Mouse (Mus musculus): ENCODE data around the gene Ptcra. TPM values are rescaled to one million over a fixed set of nuclear protein-coding genes. Genes with fewer than 3 reads are reported as not detected.

The Ptcra gene
- total RNA-seq, 4 experiments from 2014 or later = 0.28 to 0.46 TPM; not detected in 2

GRCm38 (mm10) chr17:46771616-46772015 is 8.1 kb upstream of the Ptcra start:
- no peak for DNase-seq (ENCODE audit: low spot score in 2 of 2)

DNA sequence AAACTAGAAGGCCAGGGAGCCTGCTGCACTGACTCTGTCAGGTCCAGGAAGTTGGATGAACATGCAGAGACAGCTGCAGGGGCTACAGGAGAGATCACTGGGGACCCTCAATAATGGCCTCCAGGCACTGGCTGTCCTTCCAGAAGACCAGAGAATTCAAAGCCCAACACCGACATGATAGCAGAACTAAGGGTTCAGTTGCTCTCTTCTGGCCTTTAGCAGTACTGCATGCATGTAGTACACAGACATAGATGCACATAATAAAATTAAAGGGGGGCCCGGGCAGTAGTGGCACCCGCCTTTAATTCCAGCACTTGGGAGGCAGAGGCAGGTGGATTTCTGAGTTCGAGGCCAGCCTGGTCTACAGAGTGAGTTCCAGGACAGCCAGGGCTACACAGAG is 7.5 kb upstream of the Ptcra start:
- no peak for DNase-seq (ENCODE audit: low spot score in 2 of 2)

DNA sequence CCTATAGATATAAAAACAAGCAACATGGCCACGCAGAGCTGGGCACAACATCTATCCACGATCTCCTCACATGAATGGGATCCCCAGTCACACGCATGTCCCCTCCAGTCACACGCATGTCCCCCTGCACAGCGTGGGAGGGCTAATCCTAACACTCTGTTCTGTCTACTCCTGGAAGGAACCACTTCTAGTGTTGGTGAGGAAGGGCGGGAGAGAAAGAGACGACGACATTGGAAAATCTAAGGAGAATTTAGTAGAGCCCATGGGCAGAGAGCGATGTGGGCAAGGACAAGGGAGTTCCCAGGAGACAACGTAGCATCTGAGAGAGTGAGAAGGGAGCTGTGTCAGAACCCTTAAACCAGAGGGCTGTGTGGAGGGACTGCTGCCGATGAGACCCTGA is 7.0 kb upstream of the Ptcra start:
- DNase-seq (ENCODE audit: low spot score in 2 of 2) = no peak

GRCm38 (mm10) chr17:46767868-46768267 is 4.4 kb upstream of the Ptcra start:
- DNase-seq (ENCODE audit: low spot score in 2 of 2) = no peak

DNA sequence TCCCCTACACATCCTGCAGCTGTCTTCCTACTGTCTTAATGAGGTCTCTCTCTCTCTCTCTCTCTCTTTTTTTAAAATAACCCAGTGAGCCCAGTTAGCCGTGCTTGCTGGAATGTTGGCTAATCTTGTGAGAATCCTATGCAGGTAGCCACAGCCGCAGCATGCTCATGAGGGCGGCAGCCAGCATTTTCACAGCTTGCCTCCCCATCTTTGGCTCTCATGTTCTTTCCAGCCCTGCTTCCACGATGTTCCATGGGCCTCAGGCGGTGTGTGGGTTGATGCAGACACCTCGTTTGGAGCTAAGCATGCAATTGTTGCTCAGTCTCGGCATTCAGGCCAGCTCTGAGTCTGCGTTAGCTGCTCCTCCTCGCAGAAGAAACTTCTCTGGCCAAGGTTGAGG is 1.4 kb upstream of the Ptcra start:
- DNase-seq (ENCODE audit: low spot score in 2 of 2) = peak in 1 of 2 experiments; percentile 80

GRCm38 (mm10) chr17:46758753-46759152 is 4.8 kb downstream of the Ptcra start:
- DNase-seq (ENCODE audit: low spot score in 2 of 2) = no peak

DNA sequence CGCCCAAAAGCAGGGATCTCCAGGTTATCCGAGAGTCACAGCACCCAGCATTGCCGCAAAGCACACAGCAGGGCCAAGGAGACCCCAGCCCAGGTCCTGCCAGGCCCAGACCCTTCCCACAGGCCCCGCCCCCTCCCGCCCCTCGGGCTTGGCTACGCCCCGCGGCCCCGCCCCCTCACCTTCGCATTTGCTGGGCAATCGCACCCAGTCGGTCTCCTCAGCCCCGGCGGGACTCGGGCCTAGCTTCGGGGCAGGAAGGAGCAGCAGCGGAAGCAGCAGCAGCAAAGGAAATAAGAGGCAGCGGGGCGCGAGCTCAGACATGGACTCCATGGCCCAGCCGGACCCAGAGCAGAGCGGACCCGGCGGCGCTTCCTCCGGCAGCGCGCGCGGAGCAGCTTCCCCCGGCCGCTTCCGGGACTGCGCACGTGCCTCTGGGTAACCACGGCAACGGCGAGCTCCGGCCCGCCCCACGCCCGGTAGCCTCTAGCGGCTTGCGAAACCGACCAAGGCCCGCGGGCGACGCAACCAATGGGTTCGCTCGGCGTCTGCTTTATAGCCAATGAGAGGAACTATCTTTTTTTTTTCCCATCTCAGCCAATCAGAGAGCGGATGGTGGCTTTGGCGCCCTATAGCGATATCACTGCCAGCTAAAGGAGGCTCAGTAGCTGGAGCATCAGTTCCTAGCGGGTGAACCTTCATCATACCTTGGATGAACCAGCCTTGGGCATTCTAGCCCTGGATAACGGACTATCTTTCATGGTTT is 11.5 kb downstream of the Ptcra start, which contains the start of gene Cnpy3:
TSS of gene Cnpy3 (minus strand) at position 421 of the 763 bp plus-strand sequence.
- DNase-seq (ENCODE audit: low spot score in 2 of 2) = peak; percentile 88 to 99

DNA sequence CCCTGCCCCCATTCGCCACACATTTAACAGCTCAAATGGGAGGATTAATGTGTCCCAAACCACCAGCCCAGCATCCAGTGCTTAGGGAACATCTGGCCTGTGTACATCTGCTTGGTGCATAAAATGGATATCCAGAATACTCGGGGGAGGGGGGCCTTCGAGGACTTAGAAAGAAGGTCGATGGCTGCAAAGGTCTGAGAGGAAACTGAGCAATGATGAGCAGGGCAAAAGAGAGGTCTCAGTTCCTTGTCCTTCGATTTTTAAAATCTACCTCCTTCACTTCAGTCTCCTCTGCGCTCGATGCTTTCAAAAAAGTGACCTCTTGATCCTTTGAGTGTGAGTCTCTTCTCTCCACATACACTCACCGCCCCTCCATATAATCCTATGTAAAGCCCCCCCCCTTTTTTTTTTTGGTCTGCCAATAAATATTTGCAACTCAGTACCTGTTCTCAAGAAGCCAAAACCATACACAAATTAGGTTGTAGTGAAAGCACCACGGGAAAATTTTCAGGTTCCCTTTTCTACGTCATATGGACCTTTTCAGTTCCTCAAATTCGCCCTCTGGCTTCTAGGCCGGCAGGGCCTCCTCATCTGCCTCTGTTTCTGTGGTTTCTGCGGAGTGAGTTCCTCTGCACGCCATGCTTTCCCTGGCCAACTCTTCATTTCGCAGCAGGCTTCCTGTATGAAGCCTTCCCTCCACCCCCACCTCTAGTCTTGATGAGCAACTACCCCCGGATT is 12.3 kb downstream of the Ptcra start:
- DNase-seq (ENCODE audit: low spot score in 2 of 2) = no peak

- no peak for DNase-seq (ENCODE audit: low spot score in 2 of 2)
Observed at GRCm38 (mm10) chr17:46750580-46750979, 12.9 kb downstream of the Ptcra start.

DNA sequence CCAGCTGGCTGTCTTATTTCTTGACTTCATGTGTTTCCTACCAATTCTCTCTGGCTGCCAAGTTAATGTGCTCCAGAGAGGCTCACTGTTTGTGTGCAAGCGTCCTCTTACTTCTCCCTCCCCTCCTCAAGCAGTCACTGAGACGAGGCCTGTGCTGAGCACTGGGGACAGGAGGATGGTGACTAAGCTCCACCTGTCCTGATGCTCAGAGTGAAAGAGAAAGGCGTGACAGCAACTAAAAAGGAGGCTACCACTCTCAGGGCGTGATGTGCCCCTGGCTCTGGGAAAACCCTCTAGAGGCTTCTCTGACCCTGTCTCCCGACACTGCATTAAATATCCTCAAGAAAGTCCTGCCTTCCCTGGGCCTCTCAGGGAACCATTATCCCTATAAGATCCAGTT is 14.2 kb downstream of the Ptcra start:
- no peak for DNase-seq (ENCODE audit: low spot score in 2 of 2)

DNA sequence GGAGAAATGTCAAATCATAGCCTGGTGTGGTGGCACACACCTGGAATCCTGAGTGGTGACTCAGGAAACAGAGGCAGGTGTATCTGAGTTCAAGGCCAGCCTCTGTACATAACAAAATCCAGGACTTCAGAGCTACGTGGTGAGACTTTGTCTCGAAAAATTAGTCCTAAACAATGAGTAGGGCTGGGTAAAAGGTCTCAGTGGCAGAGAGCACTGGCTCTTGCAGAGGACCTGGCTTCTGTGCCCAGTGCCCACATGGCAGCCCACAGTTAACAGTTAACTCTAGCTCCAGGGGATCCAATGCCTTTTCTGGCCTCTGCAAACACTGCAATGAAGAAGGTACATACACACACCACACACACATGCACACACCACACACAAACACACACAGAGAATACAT is 15.7 kb downstream of the Ptcra start:
- no peak for DNase-seq (ENCODE audit: low spot score in 2 of 2)

- DNase-seq (ENCODE audit: low spot score in 2 of 2) = no peak
Observed at GRCm38 (mm10) chr17:46747234-46747633, 16.3 kb downstream of the Ptcra start.

GRCm38 (mm10) chr17:46745506-46745905 is 18.0 kb downstream of the Ptcra start:
- no peak for DNase-seq (ENCODE audit: low spot score in 2 of 2)

DNA sequence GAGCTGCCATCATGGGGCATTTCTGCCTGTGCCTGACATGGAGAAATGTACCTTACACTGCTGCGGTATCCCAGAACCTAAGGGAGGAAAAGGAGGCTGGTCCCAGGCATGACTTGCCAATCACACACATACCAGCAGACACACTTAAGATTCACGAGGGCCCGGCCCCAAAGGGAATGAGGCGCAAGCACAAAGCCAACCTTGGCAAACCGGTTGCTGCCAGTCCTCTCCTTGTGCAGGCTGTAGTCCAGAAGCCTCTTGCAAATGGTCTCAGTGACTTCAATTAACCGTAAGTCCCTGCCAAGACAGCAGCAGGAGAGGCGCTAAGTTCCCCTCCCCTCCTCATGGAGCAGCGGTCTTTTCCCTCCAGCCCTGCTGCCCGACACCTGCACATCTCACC is 20.5 kb downstream of the Ptcra start:
- DNase-seq (ENCODE audit: low spot score in 2 of 2) = no peak

DNA sequence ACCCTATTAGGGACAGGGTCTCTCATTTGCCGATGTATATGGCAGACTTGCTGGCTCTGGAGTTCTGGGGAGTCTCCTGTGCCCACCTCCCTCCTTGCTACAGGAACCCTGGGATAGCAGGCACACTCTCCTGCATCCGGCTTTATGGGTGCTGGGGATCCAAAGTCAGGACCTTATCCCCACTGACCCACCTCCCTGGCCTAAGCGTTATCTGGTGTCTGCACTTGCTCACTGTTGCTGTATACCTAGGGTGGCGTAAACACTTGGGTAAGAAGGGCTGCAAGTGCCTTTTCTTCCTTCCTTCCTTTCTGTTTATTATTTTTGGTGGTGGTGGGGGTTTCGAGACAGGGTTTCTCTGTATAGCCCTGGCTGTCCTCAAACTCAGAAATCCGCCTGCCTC is 22.2 kb downstream of the Ptcra start:
- DNase-seq (ENCODE audit: low spot score in 2 of 2) = no peak

DNA sequence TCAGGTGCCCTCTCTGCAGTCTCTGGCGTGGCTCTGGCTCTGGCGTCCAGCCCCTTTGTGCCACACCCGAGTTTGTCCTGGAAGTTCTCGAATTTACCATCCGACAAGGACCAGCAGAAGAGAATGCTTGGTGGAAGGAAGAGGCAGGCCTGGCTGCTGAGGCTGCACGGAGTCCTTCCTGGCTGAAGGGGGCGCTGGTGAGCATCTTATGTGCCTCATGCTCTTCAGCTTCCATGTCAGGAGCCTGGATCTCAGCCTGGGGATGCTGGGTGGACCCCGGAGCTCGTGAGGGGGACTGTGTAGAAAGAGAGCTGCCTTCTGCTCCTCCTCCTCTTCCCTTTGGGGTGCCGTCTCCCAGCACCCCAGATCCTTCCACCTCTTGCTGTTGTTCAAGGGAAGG is 27.4 kb downstream of the Ptcra start:
- DNase-seq (ENCODE audit: low spot score in 2 of 2) = no peak

GRCm38 (mm10) chr17:46735287-46735686 is 28.2 kb downstream of the Ptcra start:
- no peak for DNase-seq (ENCODE audit: low spot score in 2 of 2)

- no peak for DNase-seq (ENCODE audit: low spot score in 2 of 2)
Observed at GRCm38 (mm10) chr17:46734055-46734454, 29.5 kb downstream of the Ptcra start.

GRCm38 (mm10) chr17:46728904-46729318 is 34.6 kb downstream of the Ptcra start, which contains the start of gene Gnmt:
TSS of gene Gnmt (minus strand) at chr17:46729168.
- no peak for DNase-seq (ENCODE audit: low spot score in 2 of 2)

DNA sequence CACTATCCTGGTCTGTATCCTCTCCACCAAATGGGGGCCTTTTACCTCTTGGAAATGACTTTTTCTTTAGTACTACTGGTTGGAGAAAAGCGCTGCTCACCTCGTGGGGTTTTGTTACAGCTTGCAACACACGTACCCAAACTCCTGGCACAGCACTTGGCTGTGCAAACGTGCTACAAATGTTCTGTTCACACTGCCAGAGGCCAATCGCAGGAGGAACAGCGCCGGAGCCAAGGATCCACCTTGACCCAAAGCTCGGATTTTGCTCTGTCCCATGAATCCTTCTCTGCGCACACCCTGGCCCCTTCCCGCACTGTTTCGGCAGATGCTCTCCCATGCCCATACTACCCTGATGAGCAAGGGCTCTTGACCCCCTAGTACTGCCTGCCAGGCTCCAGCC is 35.0 kb downstream of the Ptcra start:
- DNase-seq (ENCODE audit: low spot score in 2 of 2) = no peak

GRCm38 (mm10) chr17:46728021-46728420 is 35.5 kb downstream of the Ptcra start:
- DNase-seq (ENCODE audit: low spot score in 2 of 2) = no peak

- DNase-seq (ENCODE audit: low spot score in 2 of 2) = no peak
Observed at GRCm38 (mm10) chr17:46727271-46727670, 36.2 kb downstream of the Ptcra start.

Data from left cerebral cortex, adult 8-10 months (tissue).